Mouse (Mus musculus): ENCODE data around the gene Cnst.
A peak's percentile ranks its signal among the peaks of the same experiment; 100 is the strongest.

The Cnst gene

GRCm38 (mm10) chr1:179553949-179554347 is 7.8 kb downstream of the Cnst start:
- DNase-seq: no peak

- DNase-seq: no peak
These were observed 10.8 kb downstream of the Cnst start for GRCm38 (mm10) chr1:179556921-179557320.

GRCm38 (mm10) chr1:179559446-179560194 is 13.4 kb downstream of the Cnst start:
- no peak for DNase-seq

- DNase-seq: no peak
These were observed 14.8 kb downstream of the Cnst start for GRCm38 (mm10) chr1:179560845-179561430.

- no peak for DNase-seq
These were observed 17.0 kb downstream of the Cnst start for GRCm38 (mm10) chr1:179563211-179563610.

- no peak for DNase-seq
These were observed 17.8 kb downstream of the Cnst start for GRCm38 (mm10) chr1:179563926-179564325.

GRCm38 (mm10) chr1:179567558-179567957 is 21.4 kb downstream of the Cnst start:
- DNase-seq: no peak

GRCm38 (mm10) chr1:179568690-179569398 is 22.7 kb downstream of the Cnst start:
- no peak for DNase-seq

GRCm38 (mm10) chr1:179570482-179570881 is 24.3 kb downstream of the Cnst start:
- DNase-seq: no peak

- no peak for DNase-seq
These were observed 25.5 kb downstream of the Cnst start for GRCm38 (mm10) chr1:179571686-179572085.

GRCm38 (mm10) chr1:179573650-179574206 is 27.6 kb downstream of the Cnst start:
- no peak for DNase-seq

- DNase-seq: no peak
These were observed 32.5 kb downstream of the Cnst start for GRCm38 (mm10) chr1:179578625-179579024.

- DNase-seq: no peak
These were observed 34.0 kb downstream of the Cnst start for GRCm38 (mm10) chr1:179580200-179580599.

- DNase-seq: no peak
These were observed 35.3 kb downstream of the Cnst start for GRCm38 (mm10) chr1:179581422-179581821.

GRCm38 (mm10) chr1:179582021-179582433 is 35.9 kb downstream of the Cnst start:
- DNase-seq: no peak

- DNase-seq: no peak
These were observed 36.9 kb downstream of the Cnst start for GRCm38 (mm10) chr1:179583090-179583489.

GRCm38 (mm10) chr1:179584220-179584619 is 38.0 kb downstream of the Cnst start:
- DNase-seq: no peak

GRCm38 (mm10) chr1:179585646-179586045 is 39.5 kb downstream of the Cnst start:
- no peak for DNase-seq

- DNase-seq: no peak
These were observed 40.4 kb downstream of the Cnst start for GRCm38 (mm10) chr1:179586430-179587095.

GRCm38 (mm10) chr1:179588230-179588629 is 42.1 kb downstream of the Cnst start:
- DNase-seq: peak; percentile 89

GRCm38 (mm10) chr1:179591639-179592038 is 45.5 kb downstream of the Cnst start:
- peak; percentile 67 for DNase-seq

- DNase-seq: peak; percentile 45
These were observed 46.0 kb downstream of the Cnst start for GRCm38 (mm10) chr1:179592143-179592542.

- DNase-seq: no peak
These were observed 46.8 kb downstream of the Cnst start for GRCm38 (mm10) chr1:179592972-179593371.

All from cerebellum, adult 9-11 months (tissue).